In the genomic region with DNA sequence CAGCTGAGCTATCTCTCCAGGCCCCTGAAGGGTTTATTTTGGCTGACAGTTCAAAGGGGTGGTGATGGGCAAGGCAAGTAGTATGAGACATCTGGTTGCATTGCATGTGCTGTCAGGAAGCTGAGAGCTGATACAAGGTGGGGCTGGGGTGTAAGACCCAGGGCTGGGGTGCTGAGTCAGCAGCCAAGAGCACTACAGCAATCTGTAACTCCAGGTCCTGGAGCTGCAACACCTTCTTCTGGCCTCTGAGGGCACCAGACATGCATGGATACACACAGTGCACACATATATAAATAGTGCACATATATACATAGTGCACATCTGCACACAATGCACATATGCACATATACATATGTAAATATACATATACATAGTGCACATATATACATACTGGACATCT, we compare ENCODE assay signal across 30 mouse cellular contexts. TPM values are rescaled to one million over a fixed set of nuclear protein-coding genes. Genes with fewer than 3 reads are reported as not detected.
DNase-seq lines count a peak whose midpoint lies in the region; ATAC-seq and TF ChIP-seq lines count a peak whose summit lies in the region.
"Had no signal": no experiment of that assay in that cellular context is flagged by ENCODE, and none has a peak within 500 bp of the region (broad histone marks: within the 10 kb centered on the region; RNA-seq: fewer than 3 reads in every experiment).

No protein-coding gene starts in this region.

- H3K9ac ChIP-seq in heart, postnatal 0 days (replicated peaks; ENCODE audit: low read depth, low read length): no peak overlapping the region
- no peak overlapping the region for H3K9ac ChIP-seq in liver, embryonic 12.5 days
- H3K9ac ChIP-seq in liver, embryonic 11.5 days (ENCODE audit: low read depth, low read length): no peak overlapping the region
- no peak overlapping the region for H3K9ac ChIP-seq in CH12.LX (ENCODE audit: insufficient read depth, low read depth)
- H3K9ac ChIP-seq in embryonic facial prominence, embryonic 13.5 days: no peak overlapping the region
- H3K9ac ChIP-seq: forebrain, embryonic 13.5 days; hindbrain, embryonic 12.5 days; kidney, embryonic 15.5 days; limb, embryonic 12.5 days; liver, embryonic 13.5 days; lung, embryonic 15.5 days; midbrain, embryonic 13.5 days had no signal

- no peak for ATAC-seq in heart, postnatal 0 days (ENCODE audit: insufficient read depth, low read depth)
- peak; percentile 59; the same call in 1 of the 2 replicates for ATAC-seq in liver, embryonic 12.5 days
- ATAC-seq in liver, embryonic 11.5 days (replicated peaks; ENCODE audit: low FRiP score): no peak
- ATAC-seq in embryonic facial prominence, embryonic 13.5 days (ENCODE audit: insufficient number of reproducible peaks, insufficient read depth, low FRiP score, low TSS enrichment, low read depth): peak; percentile 23; the same call in 1 of the 2 replicates
- no peak for ATAC-seq in granulocyte monocyte progenitor cell, adult 5-6 weeks (replicated peaks; ENCODE audit: poor library complexity, severe bottlenecking)
- ATAC-seq: activated CD4-positive, CD25-positive, alpha-beta regulatory T cell, adult 4 months; CD4-positive, CD25-positive, alpha-beta regulatory T cell, adult 4 months; forebrain, embryonic 13.5 days; hindbrain, postnatal 0 days; intestine, postnatal 0 days; midbrain, embryonic 13.5 days had no signal

- no peaks in the 10 kb centered on the region for H3K36me3 ChIP-seq in heart, postnatal 0 days (replicated peaks; ENCODE audit: control insufficient read depth, insufficient read depth, low read length)
- H3K36me3 ChIP-seq in liver, embryonic 12.5 days: no peaks in the 10 kb centered on the region
- H3K36me3 ChIP-seq in liver, embryonic 11.5 days (ENCODE audit: control insufficient read depth, insufficient read depth, low read length): no peaks in the 10 kb centered on the region
- no peaks in the 10 kb centered on the region for H3K36me3 ChIP-seq in CH12.LX (replicated peaks in 1 of 2; ENCODE audit: control insufficient read depth in 1 of 2, insufficient read depth in 1 of 2, low read length in 1 of 2)
- no peaks in the 10 kb centered on the region for H3K36me3 ChIP-seq in embryonic facial prominence, embryonic 13.5 days
- H3K36me3 ChIP-seq: hindbrain, embryonic 12.5 days; kidney, embryonic 15.5 days; limb, embryonic 12.5 days; liver, embryonic 13.5 days; lung, embryonic 15.5 days; midbrain, embryonic 13.5 days had no signal

- no peak for TF ChIP-seq RAD21 in CH12.LX (IDR thresholded peaks at IDR 0.05; ENCODE audit: low read depth, low read length)

- no peaks in the 10 kb centered on the region for H3K4me1 ChIP-seq in heart, postnatal 0 days (ENCODE audit: control insufficient read depth, insufficient read depth)
- H3K4me1 ChIP-seq in liver, embryonic 12.5 days: no peaks in the 10 kb centered on the region
- no peaks in the 10 kb centered on the region for H3K4me1 ChIP-seq in liver, embryonic 11.5 days (replicated peaks; ENCODE audit: control insufficient read depth, insufficient read depth, low read length)
- no peaks in the 10 kb centered on the region for H3K4me1 ChIP-seq in CH12.LX (ENCODE audit: control insufficient read depth in 1 of 2, insufficient read depth in 2 of 2)
- no peaks in the 10 kb centered on the region; the same call in 1 of the 2 replicates for H3K4me1 ChIP-seq in embryonic facial prominence, embryonic 13.5 days
- H3K4me1 ChIP-seq: hindbrain, embryonic 12.5 days; kidney, embryonic 15.5 days; limb, embryonic 12.5 days; liver, embryonic 13.5 days; lung, embryonic 15.5 days; midbrain, embryonic 13.5 days had no signal

- peak; percentile 21 for DNase-seq in heart, postnatal 0 days (ENCODE audit: low spot score)
- DNase-seq in heart, adult 9 months (ENCODE audit: low spot score in 2 of 2): no peak
- no peak for DNase-seq in liver, embryonic 11.5 days (ENCODE audit: low spot score)
- no peak for DNase-seq in CH12.LX (ENCODE audit: extremely low read depth)
- DNase-seq in layer of hippocampus, adult 11-12 months (ENCODE audit: low spot score): no peak
- DNase-seq: adrenal gland, adult 2 months; adrenal gland, postnatal 36 days; cerebellum, adult 18-20 months; cerebellum, postnatal 10 days; gastrocnemius, postnatal 10 days; heart, adult 11 months; heart, postnatal 36 days; kidney, postnatal 4 days; liver, embryonic 13.5 days; thymus, adult 2 months; thymus, postnatal 36 days had no signal

- 0 out of 2 replicates have a peak, but pooled peaks cover 9% of the 10 kb centered on the region for H3K9me3 ChIP-seq in heart, postnatal 0 days (replicated peaks; ENCODE audit: control insufficient read depth, low read length)
- no peaks in the 10 kb centered on the region; the same call in 1 of the 2 replicates for H3K9me3 ChIP-seq in liver, embryonic 12.5 days (replicated peaks)
- H3K9me3 ChIP-seq in liver, embryonic 11.5 days (ENCODE audit: control insufficient read depth, low read length): no peaks in the 10 kb centered on the region
- peaks cover 7% of the 10 kb centered on the region for H3K9me3 ChIP-seq in CH12.LX (replicated peaks; ENCODE audit: low read length)
- no peaks in the 10 kb centered on the region for H3K9me3 ChIP-seq in embryonic facial prominence, embryonic 13.5 days
- H3K9me3 ChIP-seq: forebrain, embryonic 13.5 days; lung, embryonic 15.5 days; midbrain, embryonic 13.5 days had no signal

- H3K4me3 ChIP-seq in heart, postnatal 0 days (ENCODE audit: low read depth, low read length): no peak overlapping the region
- no peak overlapping the region for H3K4me3 ChIP-seq in liver, embryonic 12.5 days
- H3K4me3 ChIP-seq in liver, embryonic 11.5 days (ENCODE audit: low read depth, low read length): no peak overlapping the region
- no peak overlapping the region for H3K4me3 ChIP-seq in CH12.LX (replicated peaks in 1 of 3; ENCODE audit: low read depth in 2 of 3, low read length in 2 of 3, poor library complexity in 1 of 3)
- no peak overlapping the region for H3K4me3 ChIP-seq in embryonic facial prominence, embryonic 13.5 days
- H3K4me3 ChIP-seq: forebrain, embryonic 13.5 days; hindbrain, embryonic 12.5 days; kidney, embryonic 15.5 days; limb, embryonic 12.5 days; liver, embryonic 13.5 days; lung, embryonic 15.5 days; megakaryocyte, embryonic 14.5 days; midbrain, embryonic 13.5 days had no signal

- H3K79me2 ChIP-seq in CH12.LX (replicated peaks; ENCODE audit: control insufficient read depth, extremely low read depth, insufficient read depth, poor library complexity, severe bottlenecking): no peaks in the 10 kb centered on the region

- TF ChIP-seq POLR2A in CH12.LX (IDR thresholded peaks at IDR 0.05; ENCODE audit: low read depth, low read length): no peak

- no peak for TF ChIP-seq CTCF in heart, postnatal 0 days (IDR thresholded peaks at IDR 0.05; ENCODE audit: low read depth)
- TF ChIP-seq CTCF in CH12.LX (conservative IDR thresholded peaks at IDR 0.05 in 1 of 2, IDR thresholded peaks at IDR 0.05 in 1 of 2; ENCODE audit: low read depth in 2 of 2, low read length in 2 of 2): no peak

- dilution Hi-C loops in CH12.LX (cut with MboI; ENCODE audit: extremely low pct_ligation_motif_present, extremely low pct_unique_long_range_greater_than_20kb, low sequenced_read_pairs): no loop called here

- 0 out of 2 replicates have a peak, but pooled peaks cover 5% of the 10 kb centered on the region for H3K27me3 ChIP-seq in heart, postnatal 0 days (ENCODE audit: control insufficient read depth, insufficient read depth, low read length)
- peaks cover 32% of the 10 kb centered on the region for H3K27me3 ChIP-seq in liver, embryonic 12.5 days (replicated peaks)
- no peaks in the 10 kb centered on the region; the same call in 1 of the 2 replicates for H3K27me3 ChIP-seq in liver, embryonic 11.5 days (replicated peaks; ENCODE audit: control insufficient read depth, insufficient read depth, low read length)
- peaks cover 65% of the 10 kb centered on the region for H3K27me3 ChIP-seq in CH12.LX (replicated peaks)
- H3K27me3 ChIP-seq in embryonic facial prominence, embryonic 13.5 days: no peaks in the 10 kb centered on the region; the same call in 1 of the 2 replicates
- H3K27me3 ChIP-seq: hindbrain, embryonic 12.5 days; midbrain, embryonic 13.5 days had no signal

- in situ Hi-C loops in CH12.LX (cut with MboI; ENCODE audit: low pct_ligation_motif_present, low pct_unique_long_range_greater_than_20kb, low sequenced_read_pairs): no loop called here

- H3K4me2 ChIP-seq in heart, postnatal 0 days (ENCODE audit: low read depth, low read length): no peak overlapping the region
- H3K4me2 ChIP-seq in liver, embryonic 12.5 days: no peak overlapping the region
- H3K4me2 ChIP-seq in liver, embryonic 11.5 days: no peak overlapping the region
- H3K4me2 ChIP-seq in CH12.LX (ENCODE audit: insufficient read depth, low read depth, poor library complexity, severe bottlenecking): no peak overlapping the region
- no peak overlapping the region for H3K4me2 ChIP-seq in embryonic facial prominence, embryonic 13.5 days
- H3K4me2 ChIP-seq: forebrain, embryonic 13.5 days; hindbrain, embryonic 12.5 days; kidney, embryonic 15.5 days; limb, embryonic 12.5 days; liver, embryonic 13.5 days; lung, embryonic 15.5 days; midbrain, embryonic 13.5 days had no signal

- TF ChIP-seq EP300 in heart, postnatal 0 days (IDR thresholded peaks at IDR 0.05; ENCODE audit: low read depth): no peak
- no peak for TF ChIP-seq EP300 in CH12.LX (IDR thresholded peaks at IDR 0.05; ENCODE audit: low read length)

- no peak overlapping the region for H3K27ac ChIP-seq in heart, postnatal 0 days (ENCODE audit: low read depth)
- no peak overlapping the region for H3K27ac ChIP-seq in liver, embryonic 12.5 days
- H3K27ac ChIP-seq in liver, embryonic 11.5 days (ENCODE audit: low read depth, low read length): no peak overlapping the region
- no peak overlapping the region for H3K27ac ChIP-seq in CH12.LX (ENCODE audit: insufficient read depth, low read depth)
- no peak overlapping the region for H3K27ac ChIP-seq in embryonic facial prominence, embryonic 13.5 days
- H3K27ac ChIP-seq: forebrain, embryonic 13.5 days; hindbrain, embryonic 12.5 days; hindbrain, postnatal 0 days; kidney, embryonic 15.5 days; limb, embryonic 12.5 days; liver, embryonic 13.5 days; lung, embryonic 15.5 days; midbrain, embryonic 13.5 days had no signal

RNA-seq across cellular contexts. Expression of a gene that starts 12.4 kb away (rescaled TPM):
- total RNA-seq in heart, postnatal 0 days (2014; rRNA removed; ENCODE audit: low replicate concordance): 6.0 and 22.2 TPM in 2 replicates
- 3.8 and 4.7 TPM in 2 replicates for polyA plus RNA-seq in heart, postnatal 0 days (2015; fragmentation: Nextera tagmentation; extraction: Ambion mirVana)
- polyA plus RNA-seq in liver, embryonic 12.5 days (2016; fragmentation: Nextera tagmentation; extraction: Ambion mirVana): 8.9 and 9.4 TPM in 2 replicates
- 8.2 and 8.9 TPM in 2 replicates for polyA plus RNA-seq in liver, embryonic 11.5 days (2014; fragmentation: Nextera tagmentation; extraction: Ambion mirVana)
- total RNA-seq in CH12.LX (2012; rRNA removed): 10.6 and 13.3 TPM in 2 replicates
- 8.0 and 9.5 TPM in 2 replicates for total RNA-seq in CH12.LX (2014; rRNA removed)
- 7.2 and 7.6 TPM in 2 replicates for polyA plus RNA-seq in CH12.LX (2012; ENCODE audit: insufficient read length, low read depth)
- 7.5 and 7.6 TPM in 2 replicates for polyA plus RNA-seq in embryonic facial prominence, embryonic 13.5 days (2015; fragmentation: Nextera tagmentation; extraction: Ambion mirVana)
- 4.1 and 6.0 TPM in 2 replicates for total RNA-seq in granulocyte monocyte progenitor cell, adult 5-6 weeks (2014; fragmentation: Nextera tagmentation)
- 3.2 and 3.7 TPM in 2 replicates for total RNA-seq in granulocyte monocyte progenitor cell, adult 5-6 weeks (2017)

RNA-seq across cellular contexts. Expression of a gene that starts 12.4 kb away (rescaled TPM):
- total RNA-seq in heart, postnatal 0 days (2014; rRNA removed; ENCODE audit: low replicate concordance): 108 and 163 TPM in 2 replicates
- polyA plus RNA-seq in heart, postnatal 0 days (2015; fragmentation: Nextera tagmentation; extraction: Ambion mirVana): 141 and 151 TPM in 2 replicates
- 94.0 and 104 TPM in 2 replicates for polyA plus RNA-seq in liver, embryonic 12.5 days (2016; fragmentation: Nextera tagmentation; extraction: Ambion mirVana)
- 106 TPM in 2 replicates for polyA plus RNA-seq in liver, embryonic 11.5 days (2014; fragmentation: Nextera tagmentation; extraction: Ambion mirVana)
- total RNA-seq in CH12.LX (2012; rRNA removed) (28.5 and 34.5 TPM in 2 replicates), CH12.LX (2014; rRNA removed) (52.9 and 55.3 TPM in 2 replicates)
- polyA plus RNA-seq in CH12.LX (2012; ENCODE audit: insufficient read length, low read depth): 30.7 and 54.9 TPM in 2 replicates
- 96.6 and 99.5 TPM in 2 replicates for polyA plus RNA-seq in embryonic facial prominence, embryonic 13.5 days (2015; fragmentation: Nextera tagmentation; extraction: Ambion mirVana)
- total RNA-seq in granulocyte monocyte progenitor cell, adult 5-6 weeks (2014; fragmentation: Nextera tagmentation): 54.1 and 58.0 TPM in 2 replicates
- total RNA-seq in granulocyte monocyte progenitor cell, adult 5-6 weeks (2017): 46.7 and 54.9 TPM in 2 replicates

RNA-seq across cellular contexts. Expression of a gene that starts 12.7 kb away (rescaled TPM):
- total RNA-seq in heart, postnatal 0 days (2014; rRNA removed; ENCODE audit: low replicate concordance): 14.2 and 19.2 TPM in 2 replicates
- 7.5 and 9.2 TPM in 2 replicates for polyA plus RNA-seq in heart, postnatal 0 days (2015; fragmentation: Nextera tagmentation; extraction: Ambion mirVana)
- polyA plus RNA-seq in liver, embryonic 12.5 days (2016; fragmentation: Nextera tagmentation; extraction: Ambion mirVana): 6.4 and 7.3 TPM in 2 replicates
- 14.6 and 17.1 TPM in 2 replicates for polyA plus RNA-seq in liver, embryonic 11.5 days (2014; fragmentation: Nextera tagmentation; extraction: Ambion mirVana)
- total RNA-seq in CH12.LX (2012; rRNA removed) (26.1 and 27.8 TPM in 2 replicates), CH12.LX (2014; rRNA removed) (26.9 and 28.6 TPM in 2 replicates)
- 30.7 and 34.8 TPM in 2 replicates for polyA plus RNA-seq in CH12.LX (2012; ENCODE audit: insufficient read length, low read depth)
- 26.0 and 29.3 TPM in 2 replicates for polyA plus RNA-seq in embryonic facial prominence, embryonic 13.5 days (2015; fragmentation: Nextera tagmentation; extraction: Ambion mirVana)
- 36.9 and 50.4 TPM in 2 replicates for total RNA-seq in granulocyte monocyte progenitor cell, adult 5-6 weeks (2014; fragmentation: Nextera tagmentation)
- 38.6 and 39.8 TPM in 2 replicates for total RNA-seq in granulocyte monocyte progenitor cell, adult 5-6 weeks (2017)
- polyA plus RNA-seq: adrenal gland, adult 2 months had no signal

RNA-seq across cellular contexts. Expression of a gene that starts 35.9 kb away (rescaled TPM):
- 11.2 and 28.2 TPM in 2 replicates for total RNA-seq in heart, postnatal 0 days (2014; rRNA removed; ENCODE audit: low replicate concordance)
- 1.4 and 2.4 TPM in 2 replicates for polyA plus RNA-seq in heart, postnatal 0 days (2015; fragmentation: Nextera tagmentation; extraction: Ambion mirVana)
- 7.7 and 8.6 TPM in 2 replicates for polyA plus RNA-seq in liver, embryonic 12.5 days (2016; fragmentation: Nextera tagmentation; extraction: Ambion mirVana)
- 4.2 and 5.3 TPM in 2 replicates for polyA plus RNA-seq in liver, embryonic 11.5 days (2014; fragmentation: Nextera tagmentation; extraction: Ambion mirVana)
- total RNA-seq in CH12.LX (2012; rRNA removed) (3.3 and 3.5 TPM in 2 replicates), CH12.LX (2014; rRNA removed) (1.3 TPM in 2 replicates)
- polyA plus RNA-seq in CH12.LX (2012; ENCODE audit: insufficient read length, low read depth): 11.8 and 12.9 TPM in 2 replicates
- polyA plus RNA-seq in embryonic facial prominence, embryonic 13.5 days (2015; fragmentation: Nextera tagmentation; extraction: Ambion mirVana): 3.1 and 3.9 TPM in 2 replicates
- total RNA-seq in granulocyte monocyte progenitor cell, adult 5-6 weeks (2014; fragmentation: Nextera tagmentation): 28.7 and 36.3 TPM in 2 replicates
- 0.95 and 4.7 TPM in 2 replicates for total RNA-seq in granulocyte monocyte progenitor cell, adult 5-6 weeks (2017)

RNA-seq across cellular contexts. Expression of a gene that starts 38.7 kb away (rescaled TPM):
- not detected in 2 replicates for total RNA-seq in heart, postnatal 0 days (2014; rRNA removed; ENCODE audit: low replicate concordance)
- polyA plus RNA-seq in heart, postnatal 0 days (2015; fragmentation: Nextera tagmentation; extraction: Ambion mirVana): 0.19 and 0.20 TPM in 2 replicates
- 0.19 and 0.45 TPM in 2 replicates for polyA plus RNA-seq in liver, embryonic 12.5 days (2016; fragmentation: Nextera tagmentation; extraction: Ambion mirVana)
- polyA plus RNA-seq in liver, embryonic 11.5 days (2014; fragmentation: Nextera tagmentation; extraction: Ambion mirVana): 0.90 and 0.95 TPM in 2 replicates
- total RNA-seq in CH12.LX (2012; rRNA removed) (not detected in 2 replicates), CH12.LX (2014; rRNA removed) (not detected in 2 replicates)
- polyA plus RNA-seq in CH12.LX (2012; ENCODE audit: insufficient read length, low read depth): 0.14 and 0.16 TPM in 2 replicates
- polyA plus RNA-seq in embryonic facial prominence, embryonic 13.5 days (2015; fragmentation: Nextera tagmentation; extraction: Ambion mirVana): 2.1 and 2.2 TPM in 2 replicates
- 3.4 and 4.9 TPM in 2 replicates for total RNA-seq in granulocyte monocyte progenitor cell, adult 5-6 weeks (2014; fragmentation: Nextera tagmentation)
- total RNA-seq in granulocyte monocyte progenitor cell, adult 5-6 weeks (2017): 0.04 and 0.57 TPM in 2 replicates
- total RNA-seq: adrenal gland, adult 2 months; adrenal gland, postnatal 36 days had no signal
- polyA plus RNA-seq: activated CD4-positive, CD25-positive, alpha-beta regulatory T cell, adult 4 months; CD4-positive, CD25-positive, alpha-beta regulatory T cell, adult 4 months had no signal

Comparison
In these comparisons a context has a peak if more than half of its experiments do, and no peak if none do; other contexts are left out.
1. ATAC-seq: peak in liver, embryonic 12.5 days (single experiment) and embryonic facial prominence, embryonic 13.5 days (single experiment); none in heart, postnatal 0 days (single experiment), liver, embryonic 11.5 days (single experiment) and granulocyte monocyte progenitor cell, adult 5-6 weeks (single experiment).